Comparison of ENCODE assay signal across 8 mouse cellular contexts in the genomic region with DNA sequence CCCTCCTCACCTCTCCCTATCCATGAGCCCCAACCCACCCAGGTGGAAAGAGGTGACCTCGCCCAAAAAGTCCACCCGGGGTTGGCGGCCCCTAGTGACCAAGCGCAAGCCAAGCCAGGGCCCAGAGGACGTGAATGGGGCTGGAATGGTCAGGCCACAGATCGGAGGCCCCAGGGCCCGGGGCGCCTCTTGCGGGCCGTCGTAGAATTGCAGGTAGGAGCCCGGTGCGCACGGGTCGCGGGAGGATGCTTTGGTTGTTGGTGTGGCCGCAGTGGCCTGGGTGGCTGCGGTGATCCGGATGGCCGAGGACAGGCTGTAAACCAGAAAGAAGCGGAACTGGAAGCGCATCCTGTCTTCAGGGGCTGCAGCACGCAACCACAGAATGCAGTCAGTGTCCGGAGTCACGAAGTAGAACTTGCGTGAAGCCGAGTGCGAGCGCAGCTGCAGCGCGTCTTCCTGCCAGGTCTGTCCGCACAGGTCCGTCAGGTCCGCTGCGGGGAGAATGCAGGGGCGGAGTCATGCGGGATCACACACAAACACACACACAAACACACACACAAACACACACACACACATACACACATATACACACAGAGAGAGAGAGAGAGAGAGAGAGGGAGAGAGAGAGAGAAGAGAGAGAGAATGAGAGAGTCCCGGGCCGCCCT. TPM values are rescaled to one million over a fixed set of nuclear protein-coding genes. Genes with fewer than 3 reads are reported as not detected.
DNase-seq lines count a peak whose midpoint lies in the region; ATAC-seq lines count a peak whose summit lies in the region.

No protein-coding gene starts in this region.

- no peak overlapping the region for H3K9ac ChIP-seq in hindbrain, embryonic 11.5 days (ENCODE audit: low read depth, low read length)

- H3K27me3 ChIP-seq in hindbrain, embryonic 11.5 days (ENCODE audit: control insufficient read depth, insufficient read depth, low read length) = peaks cover 7% of the 10 kb centered on the region

- H3K36me3 ChIP-seq in hindbrain, embryonic 11.5 days (ENCODE audit: control insufficient read depth, insufficient read depth, low read length) = no peaks in the 10 kb centered on the region

- H3K4me1 ChIP-seq in hindbrain, embryonic 11.5 days (replicated peaks; ENCODE audit: control insufficient read depth, insufficient read depth, low read length) = peaks cover 3% of the 10 kb centered on the region; the same call in 1 of the 2 replicates

- peak overlapping the region; percentile 71 for H3K4me2 ChIP-seq in hindbrain, embryonic 11.5 days (replicated peaks; ENCODE audit: low read depth, low read length)

- DNase-seq in ZHBTc4 (ENCODE audit: low read depth, low spot score) (peak; percentile 87), adipocyte (ENCODE audit: low spot score) (no peak)
- peak; percentile 79 to 82 for DNase-seq in cerebellum, postnatal 14 days
- peak; percentile 83 for DNase-seq in hindbrain, embryonic 11.5 days (ENCODE audit: low spot score)
- DNase-seq in left cerebral cortex, postnatal 25 days (ENCODE audit: low spot score in 2 of 2) = peak; percentile 24 to 30
- peak; percentile 34 for DNase-seq in retina, postnatal 7 days (ENCODE audit: low read depth, low spot score)

- H3K9me3 ChIP-seq in hindbrain, embryonic 11.5 days (ENCODE audit: control insufficient read depth, low read length) = no peaks in the 10 kb centered on the region

- 5% methylated on average over 39 of the region's 39 CpGs for WGBS in hindbrain, embryonic 11.5 days

- peak; percentile 70 for ATAC-seq in frontal cortex, adult (ENCODE audit: low TSS enrichment)
- ATAC-seq in hindbrain, embryonic 11.5 days (ENCODE audit: low FRiP score) = peak; percentile 51; the same call in 1 of the 2 replicates
- ATAC-seq in megakaryocyte, adult 5-6 weeks (ENCODE audit: poor library complexity, severe bottlenecking) = peak; percentile 89

- H3K4me3 ChIP-seq in hindbrain, embryonic 11.5 days (ENCODE audit: low read depth, low read length) = peak overlapping the region; percentile 34

- no peak overlapping the region for H3K27ac ChIP-seq in hindbrain, embryonic 11.5 days (ENCODE audit: low read depth, low read length)

- intact Hi-C loops in left cerebral cortex, postnatal 25 days (cut with DNase I) = loop anchor here (5.0 to 10.0 kb wide), 2 partner anchors 136 to 684 kb away; partner anchors contain the start of genes C1qa and C1qc

RNA-seq across cellular contexts. Expression of gene Ldlrad2, which starts 3.9 kb away (rescaled TPM):
- polyA plus RNA-seq in hindbrain, embryonic 11.5 days (2014; fragmentation: Nextera tagmentation; extraction: Ambion mirVana) = 0.68 and 0.77 TPM in 2 replicates
- not detected for total RNA-seq in left cerebral cortex, postnatal 25 days (2021)
- total RNA-seq in megakaryocyte, adult 5-6 weeks (2015) = not detected in 2 replicates
- not detected in 2 replicates for total RNA-seq in megakaryocyte, adult 5-6 weeks (2017)

RNA-seq across cellular contexts. Expression of gene Usp48, which starts 15.2 kb away (rescaled TPM):
- 79.6 and 84.8 TPM in 2 replicates for polyA plus RNA-seq in hindbrain, embryonic 11.5 days (2014; fragmentation: Nextera tagmentation; extraction: Ambion mirVana)
- 100 to 1,000 TPM; 108 to 121 TPM for total RNA-seq in left cerebral cortex, postnatal 25 days (2021)
- total RNA-seq in megakaryocyte, adult 5-6 weeks (2015) = 68.3 and 70.4 TPM in 2 replicates
- 65.5 and 77.5 TPM in 2 replicates for total RNA-seq in megakaryocyte, adult 5-6 weeks (2017)
